Mouse (Mus musculus): ENCODE results near the gene Hpf1. TPM values are rescaled to one million over a fixed set of nuclear protein-coding genes. Genes with fewer than 3 reads are reported as not detected.

Gene Hpf1
- 1 to 10 TPM; 6.6 to 8.5 TPM for total RNA-seq (2021)
- long read RNA-seq, experiment 1, partial matches to known transcripts: 0 of 7 reads
- long read RNA-seq, experiment 1, other reads (novel, unspliced or antisense): 3 of 7 reads
- long read RNA-seq, experiment 2, transcript Hpf1-201 (8 exons, 1,191 nt): major isoform, 5 of 10 reads
- long read RNA-seq, experiment 2, partial matches to known transcripts: 1 of 10 reads
- long read RNA-seq, experiment 2, other reads (novel, unspliced or antisense): 1 of 10 reads

GRCm38 (mm10) chr8:60889843-60890519 lies at the start of gene Hpf1:
Hpf1 (plus strand) TSS chr8:60890418.
- DNase-seq: peak; percentile 96
- intact Hi-C loops (cut with DNase I; ENCODE audit: low total_unique reads): no loop called here

- DNase-seq: no peak
- intact Hi-C loops (cut with DNase I; ENCODE audit: low total_unique reads): no loop called here
Observed at GRCm38 (mm10) chr8:60842388-60842787, 47.8 kb upstream of the Hpf1 start.

- no peak for DNase-seq
- intact Hi-C loops (cut with DNase I; ENCODE audit: low total_unique reads): no loop called here
Observed at GRCm38 (mm10) chr8:60857559-60857958, 32.7 kb upstream of the Hpf1 start.

- DNase-seq: no peak
- intact Hi-C loops (cut with DNase I; ENCODE audit: low total_unique reads): no loop called here
Observed at GRCm38 (mm10) chr8:60858091-60858490, 32.1 kb upstream of the Hpf1 start.

- intact Hi-C loops (cut with DNase I; ENCODE audit: low total_unique reads): no loop called here
- no peak for DNase-seq
Observed at GRCm38 (mm10) chr8:60858911-60859476, 31.2 kb upstream of the Hpf1 start.

- DNase-seq: no peak
- intact Hi-C loops (cut with DNase I; ENCODE audit: low total_unique reads): no loop called here
Observed at GRCm38 (mm10) chr8:60859605-60860004, 30.6 kb upstream of the Hpf1 start.

GRCm38 (mm10) chr8:60860749-60861148 lies 29.5 kb upstream of the Hpf1 start:
- DNase-seq: no peak
- intact Hi-C loops (cut with DNase I; ENCODE audit: low total_unique reads): no loop called here

- intact Hi-C loops (cut with DNase I; ENCODE audit: low total_unique reads): no loop called here
- DNase-seq: no peak
Observed at GRCm38 (mm10) chr8:60861783-60862182, 28.4 kb upstream of the Hpf1 start.

GRCm38 (mm10) chr8:60864875-60865274 lies 25.3 kb upstream of the Hpf1 start:
- intact Hi-C loops (cut with DNase I; ENCODE audit: low total_unique reads): loop anchor here (5.0 kb wide), 2 partner anchors 248 to 358 kb away; partner anchors contain the start of gene Aadat
- no peak for DNase-seq

GRCm38 (mm10) chr8:60865504-60866114 lies 24.6 kb upstream of the Hpf1 start:
- intact Hi-C loops (cut with DNase I; ENCODE audit: low total_unique reads): loop anchor here (5.0 kb wide), 2 partner anchors 248 to 358 kb away; partner anchors contain the start of gene Aadat
- peak; percentile 55 for DNase-seq

- intact Hi-C loops (cut with DNase I; ENCODE audit: low total_unique reads): loop anchor here (5.0 kb wide), 2 partner anchors 250 to 360 kb away; partner anchors contain the start of gene Aadat
- DNase-seq: no peak
Observed at GRCm38 (mm10) chr8:60867468-60868115, 22.6 kb upstream of the Hpf1 start.

- DNase-seq: no peak
- intact Hi-C loops (cut with DNase I; ENCODE audit: low total_unique reads): loop anchor here (5.0 kb wide), 2 partner anchors 251 to 361 kb away; partner anchors contain the start of gene Aadat
Observed at GRCm38 (mm10) chr8:60868236-60868965, 21.8 kb upstream of the Hpf1 start.

- intact Hi-C loops (cut with DNase I; ENCODE audit: low total_unique reads): loop anchor here (5.0 kb wide), 2 partner anchors 252 to 362 kb away; partner anchors contain the start of gene Aadat
- no peak for DNase-seq
Observed at GRCm38 (mm10) chr8:60869761-60870160, 20.5 kb upstream of the Hpf1 start.

GRCm38 (mm10) chr8:60870231-60871193 lies 19.7 kb upstream of the Hpf1 start:
- intact Hi-C loops (cut with DNase I; ENCODE audit: low total_unique reads): no loop called here
- DNase-seq: no peak

- intact Hi-C loops (cut with DNase I; ENCODE audit: low total_unique reads): no loop called here
- no peak for DNase-seq
Observed at GRCm38 (mm10) chr8:60878617-60879016, 11.6 kb upstream of the Hpf1 start.

- intact Hi-C loops (cut with DNase I; ENCODE audit: low total_unique reads): no loop called here
- DNase-seq: no peak
Observed at GRCm38 (mm10) chr8:60883419-60884137, 6.6 kb upstream of the Hpf1 start.

GRCm38 (mm10) chr8:60886736-60887135 lies 3.5 kb upstream of the Hpf1 start:
- no peak for DNase-seq
- intact Hi-C loops (cut with DNase I; ENCODE audit: low total_unique reads): no loop called here

Measured in gastrocnemius, postnatal 14 days (tissue).